Mouse (Mus musculus) kidney, adult 8-10 months (tissue): ENCODE results near the gene Bean1.

ENCODE experiments used
- DNase-seq, 2 experiments: peaks; one replicate each; pipeline ENCODE4 v3.0.0; 2022

The Bean1 gene

DNA sequence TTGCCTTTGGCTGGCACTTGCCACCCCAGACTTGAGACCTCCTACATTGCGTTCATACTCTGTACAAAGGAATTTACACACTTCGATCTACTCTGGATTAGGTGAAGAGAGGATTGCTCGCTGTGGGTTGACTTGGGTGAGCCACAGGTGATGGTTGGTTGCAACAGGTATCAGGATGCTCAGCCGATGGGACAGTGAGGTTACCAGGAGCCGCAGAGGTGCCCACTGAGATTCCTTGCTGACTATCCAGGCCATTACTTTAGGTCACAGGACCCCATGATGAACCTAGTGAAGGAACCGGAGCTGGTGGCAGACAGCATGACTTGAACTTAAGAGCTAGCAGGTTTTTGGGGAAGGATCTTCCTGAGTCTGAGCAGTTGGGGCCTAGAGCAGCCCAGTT is 2.2 kb downstream of the Bean1 start:
- no peak for DNase-seq

GRCm38 (mm10) chr8:104175848-104176527 is 5.7 kb downstream of the Bean1 start:
- DNase-seq = no peak

DNA sequence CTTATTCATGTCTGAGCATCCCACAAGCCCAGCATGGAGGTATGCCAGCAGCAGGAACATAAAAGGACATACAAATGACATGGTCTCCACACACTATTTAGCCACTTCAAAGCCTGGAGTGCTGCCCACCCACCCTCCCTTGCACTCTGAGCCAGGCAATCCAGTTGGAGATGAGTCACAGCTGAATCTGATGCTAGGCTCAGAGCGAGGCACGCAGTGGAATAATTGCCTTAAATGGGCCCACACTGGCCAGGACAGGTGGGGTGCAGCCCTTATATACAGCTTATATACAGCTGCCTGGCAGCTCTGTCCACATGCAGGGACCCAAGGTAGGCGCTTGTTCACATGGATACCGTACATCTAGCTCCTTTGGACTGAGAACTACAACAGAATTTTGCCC is 6.8 kb downstream of the Bean1 start:
- no peak for DNase-seq

DNA sequence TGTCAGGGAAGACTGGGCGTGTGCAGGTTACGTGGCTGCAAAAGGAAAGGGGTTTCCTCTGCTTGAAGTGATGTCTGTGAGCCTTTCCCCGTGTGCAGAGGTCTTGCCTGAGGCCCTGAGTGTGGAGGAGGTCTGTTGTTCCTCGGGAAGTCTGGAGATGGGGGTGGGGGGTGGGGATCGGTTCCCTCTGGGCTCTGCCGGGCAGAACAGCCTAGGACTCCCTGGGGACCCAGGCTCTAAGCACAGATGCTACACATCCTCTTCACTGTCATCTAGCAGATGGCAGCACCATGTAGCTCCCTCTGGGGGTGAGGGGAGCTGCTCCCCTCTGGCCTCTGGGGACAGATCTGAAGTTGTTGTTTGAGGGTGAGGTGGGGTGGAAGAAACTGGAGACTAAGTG is 14.7 kb downstream of the Bean1 start:
- DNase-seq = no peak

DNA sequence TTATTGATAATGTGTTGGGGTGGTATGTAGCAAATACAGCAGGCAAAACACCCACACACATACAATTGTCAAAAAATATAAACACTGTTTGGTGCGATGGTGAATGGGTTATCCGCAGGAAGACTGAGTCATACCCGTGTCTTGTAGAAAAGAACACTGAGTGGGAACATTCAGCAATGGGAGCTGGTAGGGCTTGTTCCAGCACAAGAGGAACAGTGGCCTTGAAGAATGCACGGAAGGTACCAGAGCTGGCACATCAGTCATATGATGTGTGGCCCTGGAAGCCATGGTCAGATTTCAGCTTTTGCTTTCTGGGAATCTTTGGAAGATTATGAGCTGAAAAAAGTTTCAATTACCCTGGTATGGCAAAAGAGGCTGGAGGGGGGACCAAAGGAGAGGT is 16.6 kb downstream of the Bean1 start:
- DNase-seq = no peak

- no peak for DNase-seq
Measured at GRCm38 (mm10) chr8:104187622-104188021, 17.4 kb downstream of the Bean1 start.

DNA sequence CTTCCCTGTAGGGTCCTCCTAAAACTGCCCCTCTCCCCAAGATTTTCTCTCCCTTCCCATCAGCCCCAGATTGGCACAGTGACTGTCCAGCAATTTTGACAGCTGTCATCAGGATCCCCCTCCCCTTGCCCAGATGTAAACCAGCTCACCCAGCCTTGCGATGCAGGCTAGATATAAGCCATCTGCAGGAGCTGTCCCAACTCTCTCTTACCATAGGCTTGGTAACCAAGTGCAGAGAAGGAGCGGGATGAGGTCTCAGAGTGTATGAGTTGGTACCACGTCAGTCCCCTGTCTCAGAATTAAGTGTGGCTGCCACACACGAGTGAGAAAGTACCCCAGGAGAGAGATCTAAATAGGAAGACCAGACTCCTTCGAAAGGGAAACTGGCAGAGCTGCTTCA is 18.2 kb downstream of the Bean1 start:
- DNase-seq = no peak

- no peak for DNase-seq
Measured at GRCm38 (mm10) chr8:104190777-104191468, 20.7 kb downstream of the Bean1 start.

DNA sequence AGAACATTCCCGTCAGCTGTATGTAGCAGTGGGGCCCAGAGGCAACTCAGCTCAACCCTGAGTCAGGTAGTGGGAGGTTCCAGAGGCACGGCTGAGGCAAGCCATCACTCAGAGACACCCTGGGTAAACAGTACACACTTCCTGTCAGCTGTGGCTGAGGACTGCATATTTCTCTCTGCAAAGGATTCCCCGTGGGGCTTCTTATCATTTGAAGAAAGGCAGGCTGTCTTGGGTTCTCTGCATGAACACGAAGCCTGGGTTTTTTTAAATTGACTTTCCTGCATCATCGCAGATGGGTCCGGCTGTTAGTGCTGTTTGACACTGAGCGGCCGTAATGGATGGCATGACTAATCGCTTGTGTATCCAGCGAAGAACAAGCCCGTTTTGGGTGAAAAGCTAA is 21.3 kb downstream of the Bean1 start:
- DNase-seq = no peak

- no peak for DNase-seq
Measured at GRCm38 (mm10) chr8:104199802-104200201, 29.6 kb downstream of the Bean1 start.

DNA sequence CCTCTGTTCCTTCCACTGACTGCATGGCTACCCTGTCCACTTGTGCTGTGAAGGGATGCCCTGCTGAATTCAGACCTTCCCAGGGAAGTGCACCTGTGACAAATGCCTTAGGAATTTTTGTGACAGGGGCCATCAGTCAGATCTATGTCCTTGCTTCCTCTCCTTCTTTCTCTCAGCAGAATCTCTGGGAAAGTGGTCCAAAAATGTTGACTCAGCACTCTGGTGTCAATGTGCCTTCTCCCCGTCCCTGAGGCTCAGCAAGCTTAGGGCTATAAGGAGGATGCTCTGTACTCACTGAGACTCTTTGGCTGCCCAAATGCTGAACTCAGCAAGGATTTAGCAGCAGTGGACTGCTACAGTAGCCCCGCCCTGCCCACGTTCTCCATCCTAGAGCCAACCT is 31.4 kb downstream of the Bean1 start:
- no peak for DNase-seq

- DNase-seq = no peak
Measured at GRCm38 (mm10) chr8:104202320-104202719, 32.1 kb downstream of the Bean1 start.

- no peak for DNase-seq
Measured at GRCm38 (mm10) chr8:104205292-104205691, 35.0 kb downstream of the Bean1 start.

DNA sequence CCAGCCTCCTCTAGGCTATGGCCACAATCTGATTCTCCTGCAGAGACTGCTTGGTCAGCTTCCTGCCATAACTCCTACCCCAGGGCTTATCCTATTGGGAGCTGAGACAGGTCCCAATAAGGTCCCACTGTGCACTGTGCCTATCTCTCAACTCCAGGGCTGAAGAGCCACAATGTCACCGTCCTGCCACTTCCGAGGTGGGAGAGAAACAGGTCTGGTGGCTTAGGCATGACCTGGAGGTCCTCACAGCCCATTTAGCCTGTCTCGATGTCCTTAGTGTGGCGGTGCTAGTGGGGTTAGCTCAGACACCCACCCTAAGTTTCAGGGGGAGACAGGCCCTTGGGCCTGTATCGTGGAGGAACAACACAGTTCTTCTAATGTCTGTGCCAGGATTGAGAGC is 47.4 kb downstream of the Bean1 start:
- DNase-seq = no peak

DNA sequence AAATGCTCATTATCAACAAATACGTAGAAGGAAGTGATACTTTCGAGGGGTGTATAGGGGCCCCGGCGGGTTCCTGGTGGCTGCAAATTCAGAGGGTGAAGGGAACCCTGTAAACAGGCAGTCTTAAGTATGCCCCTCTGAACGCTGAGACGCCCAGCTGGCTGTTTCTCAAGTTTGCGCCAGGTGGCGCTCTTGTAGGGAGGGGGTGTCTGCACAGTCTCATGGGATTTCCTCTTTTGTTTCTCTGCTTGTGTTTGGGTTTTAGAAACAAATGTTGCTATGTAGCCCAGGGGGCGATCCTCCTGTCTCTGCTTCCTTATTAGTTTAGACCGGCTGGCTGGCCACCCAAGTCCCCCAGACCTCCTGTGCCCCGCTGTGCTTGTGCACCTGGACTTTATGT is 48.8 kb downstream of the Bean1 start:
- DNase-seq = peak in 1 of 2 experiments; percentile 10

DNA sequence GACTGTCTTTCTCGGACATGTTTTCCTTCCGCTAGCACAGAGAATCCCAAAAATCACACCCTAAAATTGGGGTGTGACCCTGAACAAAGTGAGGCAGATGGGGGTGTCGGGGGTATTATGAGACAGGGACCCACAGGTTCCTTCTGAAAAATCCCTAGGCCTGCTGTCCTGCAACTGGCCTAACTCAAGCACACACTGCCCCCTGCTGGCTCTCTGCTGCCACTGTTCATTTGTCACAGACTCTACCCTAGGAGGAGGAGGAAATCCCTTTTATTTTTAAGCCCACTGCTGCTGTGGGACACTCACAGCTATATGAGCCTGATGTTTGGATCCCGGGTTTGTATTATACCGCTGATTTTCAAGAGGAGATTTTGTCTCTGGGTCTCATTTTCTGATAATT is 49.6 kb downstream of the Bean1 start:
- DNase-seq = peak; percentile 44 to 64

DNA sequence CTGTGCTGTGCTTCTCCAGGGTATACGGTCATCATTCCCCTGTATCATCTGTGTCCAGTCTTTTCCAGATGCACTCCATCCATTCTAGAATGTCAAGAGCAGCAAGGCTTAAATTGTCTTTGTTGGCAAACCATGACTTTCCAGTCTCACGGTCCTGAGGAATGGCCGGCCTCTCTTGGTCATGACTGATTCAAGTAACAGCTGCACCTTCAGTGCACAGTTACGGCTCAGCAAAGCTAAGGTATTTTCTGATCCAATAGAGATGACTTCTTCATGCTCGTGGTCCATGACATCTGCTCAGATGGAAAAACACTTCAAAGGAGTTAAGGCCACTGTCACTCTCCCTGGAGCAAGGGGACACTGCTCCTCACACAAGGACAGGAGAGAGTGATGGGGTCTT is 56.8 kb downstream of the Bean1 start:
- no peak for DNase-seq

DNA sequence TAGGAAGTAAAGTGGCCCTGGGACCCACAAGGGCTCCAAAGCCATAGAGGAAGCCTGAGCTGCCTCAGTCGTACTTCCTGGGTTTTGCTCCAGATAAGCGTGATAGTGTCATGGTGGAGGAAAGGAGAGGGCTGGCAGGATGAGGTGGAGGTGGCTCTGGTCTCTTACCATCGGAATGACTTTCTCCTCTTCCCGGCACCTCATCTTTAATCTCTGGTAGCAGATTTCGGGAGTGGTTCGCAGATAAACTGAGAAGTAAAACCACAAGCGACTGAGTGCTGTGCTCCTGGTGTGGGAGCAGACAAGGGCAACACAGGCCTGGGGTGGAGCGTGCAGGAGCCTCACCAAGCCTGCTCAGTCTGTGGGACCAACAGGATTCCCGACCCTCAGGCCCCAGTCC is 60.1 kb downstream of the Bean1 start:
- no peak for DNase-seq

DNA sequence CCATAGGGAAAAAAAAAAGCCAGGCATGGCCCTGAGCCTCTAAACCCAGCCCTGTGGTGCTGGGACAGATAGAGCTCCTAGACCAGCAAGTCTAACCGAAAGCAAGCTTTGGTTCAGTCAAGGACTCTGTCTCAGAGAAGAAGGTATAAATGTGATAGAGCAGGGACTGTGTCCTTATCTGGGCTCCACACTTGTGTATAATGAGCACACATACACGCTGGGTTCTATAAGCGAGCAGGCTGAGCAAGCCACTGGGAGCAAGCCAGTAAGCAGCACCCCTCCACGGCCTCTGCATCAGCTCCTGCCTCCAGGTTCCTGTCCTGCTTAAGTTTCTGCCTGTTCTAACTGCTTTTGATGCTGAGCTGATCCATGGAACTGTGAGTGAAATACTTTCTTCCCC is 61.8 kb downstream of the Bean1 start:
- DNase-seq = no peak

GRCm38 (mm10) chr8:104232919-104233318 is 62.7 kb downstream of the Bean1 start:
- DNase-seq = no peak

DNA sequence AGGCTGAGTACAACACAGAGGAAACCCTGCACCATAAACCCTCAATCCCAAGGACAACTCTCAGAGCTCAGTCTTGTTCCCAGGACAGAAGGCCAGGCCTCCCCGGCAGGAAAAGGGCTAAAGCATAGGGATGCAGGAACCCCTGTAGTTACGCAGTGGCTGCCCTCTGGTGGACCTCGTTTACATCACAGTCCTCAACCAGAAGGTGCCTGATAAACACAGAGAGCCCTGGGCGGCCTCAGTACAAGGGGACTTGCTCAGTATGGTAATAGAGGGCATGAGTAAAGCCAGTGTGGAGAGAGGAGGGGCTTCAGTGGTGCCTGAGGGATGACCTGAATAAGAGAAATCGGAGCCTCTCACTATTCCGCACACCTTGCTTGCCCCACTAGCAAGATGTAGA is 64.3 kb downstream of the Bean1 start:
- DNase-seq = no peak

DNA sequence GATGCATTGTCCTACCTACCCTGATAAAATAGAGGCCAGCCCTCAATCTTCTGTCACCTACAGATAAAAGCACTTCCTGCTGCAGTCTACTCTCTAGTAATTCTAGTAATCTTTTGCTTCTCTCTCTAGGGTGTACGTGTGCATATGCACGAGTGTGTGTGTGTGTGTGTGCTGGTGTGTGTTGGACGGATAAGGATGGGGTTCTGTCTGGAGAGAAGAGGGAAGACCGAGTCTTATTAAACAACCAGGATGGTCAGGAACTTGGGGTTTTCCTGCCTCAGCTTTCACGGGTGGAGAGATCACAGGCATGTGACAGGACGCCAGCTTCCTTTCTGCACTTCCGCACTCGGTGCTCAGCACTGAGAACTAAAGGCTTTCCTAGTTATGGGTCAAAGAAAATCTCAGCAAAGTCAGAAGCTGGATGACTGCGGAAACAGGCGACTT is 69.2 kb downstream of the Bean1 start:
- DNase-seq = no peak

GRCm38 (mm10) chr8:104242038-104242644 is 71.9 kb downstream of the Bean1 start:
- no peak for DNase-seq

GRCm38 (mm10) chr8:104246621-104247020 is 76.4 kb downstream of the Bean1 start:
- no peak for DNase-seq
